Mouse (Mus musculus): ENCODE measurements around the gene Usp53. TPM values are rescaled to one million over a fixed set of nuclear protein-coding genes. Genes with fewer than 3 reads are reported as not detected.
A peak's percentile ranks its signal among the peaks of the same experiment; 100 is the strongest.

Gene Usp53
- 10 to 100 TPM in 2 of 3 experiments, 1 to 10 TPM in 1; 8.6 to 16.5 (median 12.3) TPM for polyA plus RNA-seq (2017; shearing (Covaris generic))

DNA sequence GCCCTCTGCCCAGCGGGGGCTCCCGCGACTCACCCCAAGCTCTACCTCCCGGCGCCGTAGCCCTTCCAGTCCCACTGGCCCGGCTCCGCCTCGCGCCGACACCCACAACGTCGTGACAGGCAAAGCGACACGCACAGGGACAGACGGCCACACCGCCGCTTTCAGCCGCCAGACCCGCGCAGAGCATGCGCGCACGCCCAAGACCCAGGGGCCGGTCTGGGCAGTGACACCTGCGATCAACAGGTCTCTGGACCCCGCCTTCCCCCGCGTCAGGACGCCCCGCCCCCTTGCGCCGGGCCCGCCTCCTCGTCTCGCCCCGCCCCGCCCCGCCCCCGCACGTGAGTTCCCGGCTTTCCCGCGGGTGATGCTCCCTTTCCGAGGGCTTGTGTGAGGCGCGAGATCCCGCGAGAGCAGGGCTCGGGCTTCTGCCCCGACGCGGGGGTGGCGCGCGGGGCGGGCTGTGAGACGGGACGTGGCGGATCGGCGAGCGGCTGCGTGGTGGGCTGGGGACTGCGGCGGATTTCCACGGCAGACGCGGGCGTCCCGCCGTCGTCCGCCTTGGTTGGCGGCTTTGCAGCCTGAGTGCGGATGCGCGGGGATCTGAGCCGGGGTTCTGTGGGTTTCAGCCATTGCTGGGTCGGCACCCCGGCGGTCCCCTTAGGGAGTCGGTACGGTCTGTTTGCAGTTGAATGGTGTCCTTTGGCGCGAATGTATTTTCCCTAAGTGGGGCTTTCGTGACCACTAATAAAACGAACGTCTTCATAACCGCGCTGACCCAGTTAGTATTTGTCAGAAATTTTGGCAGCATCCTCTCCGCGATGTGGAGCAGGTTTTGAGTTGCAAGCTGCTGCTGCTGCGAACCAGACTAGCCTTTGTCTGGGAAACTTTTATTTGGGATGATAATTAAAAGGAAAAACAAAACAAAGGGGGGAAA lies at the start of gene Usp53:
Gene Usp53, minus strand, starts transcription at position 262 of the 934 bp plus-strand sequence.
- peak; percentile 81 for ATAC-seq

DNA sequence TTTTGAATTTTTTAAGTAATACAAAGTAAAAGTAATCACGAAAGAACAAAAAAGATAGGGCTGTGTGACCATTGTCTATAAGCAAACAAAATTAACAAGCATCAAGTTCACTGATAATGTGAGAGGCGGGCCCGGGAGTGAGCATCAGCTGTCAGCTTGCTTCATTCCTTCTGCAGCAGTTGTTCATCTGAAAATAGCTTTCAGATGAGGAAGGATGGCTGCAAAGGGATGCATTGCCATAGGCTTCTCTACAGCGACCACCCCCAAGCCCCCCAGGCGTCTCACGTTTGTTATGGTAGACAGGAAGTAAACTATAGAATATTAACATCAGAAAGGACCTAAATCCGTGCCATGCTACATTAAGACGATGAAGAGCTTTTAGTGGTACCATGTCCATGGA lies 49.5 kb upstream of the Usp53 start:
- ATAC-seq = no peak

DNA sequence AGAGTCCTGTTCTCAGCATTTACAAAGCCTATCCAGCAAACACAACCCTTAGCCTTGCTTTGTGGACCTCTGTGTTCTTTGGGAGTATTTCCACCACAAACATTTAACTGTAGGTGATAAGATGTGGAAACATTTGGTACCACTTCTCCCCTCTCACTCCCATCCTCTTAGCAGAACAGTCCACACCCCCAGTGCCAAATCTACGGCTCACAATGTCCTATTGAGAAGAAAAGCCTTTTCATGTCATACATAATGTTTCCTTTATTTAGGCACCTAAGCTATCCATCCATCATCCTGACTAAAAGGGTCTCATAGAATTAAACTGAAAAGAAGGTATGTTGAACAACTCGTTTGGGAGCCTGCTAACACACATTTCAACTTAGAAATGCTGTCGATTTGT lies 41.3 kb upstream of the Usp53 start:
- ATAC-seq = no peak

DNA sequence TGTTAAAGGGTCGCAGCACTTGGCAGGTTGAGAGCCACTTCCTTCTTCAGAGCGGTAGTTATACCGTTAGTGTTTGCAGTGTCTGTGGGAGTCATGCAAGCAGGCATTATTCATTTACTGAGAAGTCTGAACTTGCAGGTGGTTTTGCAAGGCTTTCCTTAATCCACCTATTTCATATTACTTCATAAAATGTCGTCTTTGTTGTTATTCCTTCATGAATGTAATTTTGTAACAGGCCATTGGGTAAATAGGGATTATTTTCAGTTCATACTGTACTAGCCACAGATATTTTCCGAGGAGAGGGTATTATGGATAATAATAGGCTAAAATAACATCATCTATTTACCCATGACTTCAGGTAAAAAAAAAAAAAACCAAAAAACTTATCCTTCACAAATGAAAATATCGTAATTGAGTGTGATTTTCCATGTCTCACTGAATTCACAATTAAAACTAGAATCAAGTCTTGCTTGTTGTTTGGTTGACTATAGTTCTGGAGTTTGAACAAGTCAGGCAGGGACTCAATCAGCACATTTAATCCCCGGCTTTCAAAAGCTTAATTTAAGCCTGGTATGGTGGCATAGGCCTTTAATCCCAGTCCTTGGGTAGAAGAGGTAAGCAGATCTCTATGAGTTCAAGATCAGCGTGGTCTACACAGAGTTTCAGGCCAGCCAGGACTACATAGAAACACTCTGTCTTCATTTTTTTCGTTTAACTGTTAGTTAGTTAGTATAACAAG lies 40.4 kb upstream of the Usp53 start:
- no peak for ATAC-seq

DNA sequence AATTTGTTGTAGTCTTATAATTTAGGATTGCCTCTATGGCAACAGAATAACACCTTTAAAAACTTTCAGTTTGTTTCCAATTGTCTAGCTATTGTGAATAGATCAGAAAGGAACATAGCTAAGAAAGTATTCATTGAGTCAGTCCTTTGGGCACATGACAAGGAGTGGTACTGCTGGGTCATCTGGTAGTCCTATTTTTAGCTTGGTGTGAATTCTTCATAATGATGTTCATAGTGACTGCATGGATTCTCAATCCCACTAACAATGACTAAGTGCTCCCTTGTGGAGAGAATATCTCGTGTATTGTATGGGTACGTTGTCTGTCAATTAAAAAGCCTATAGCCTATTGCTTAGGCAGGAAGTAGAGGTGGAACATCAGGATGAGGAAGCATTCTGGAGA lies 34.5 kb upstream of the Usp53 start:
- ATAC-seq = no peak

DNA sequence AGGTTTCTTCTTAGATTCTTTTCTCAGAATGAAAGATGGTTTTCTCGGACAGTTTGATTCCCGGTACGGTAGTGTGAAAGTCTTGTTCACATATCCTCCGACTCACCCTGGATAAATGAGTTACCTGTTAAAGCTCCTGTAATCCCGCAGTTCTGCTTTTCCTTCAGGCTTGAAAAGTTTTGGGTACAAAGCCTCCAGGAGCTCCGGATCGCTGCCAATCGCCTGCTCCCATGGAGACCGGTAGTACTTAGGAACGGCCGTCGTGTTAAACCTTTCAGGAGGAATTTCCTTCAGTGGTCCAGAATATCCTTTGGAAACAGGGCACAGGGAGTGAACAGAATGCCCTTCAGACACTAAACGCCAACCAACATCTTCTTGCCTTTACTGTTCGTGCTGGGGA lies 29.2 kb upstream of the Usp53 start:
- no peak for ATAC-seq

DNA sequence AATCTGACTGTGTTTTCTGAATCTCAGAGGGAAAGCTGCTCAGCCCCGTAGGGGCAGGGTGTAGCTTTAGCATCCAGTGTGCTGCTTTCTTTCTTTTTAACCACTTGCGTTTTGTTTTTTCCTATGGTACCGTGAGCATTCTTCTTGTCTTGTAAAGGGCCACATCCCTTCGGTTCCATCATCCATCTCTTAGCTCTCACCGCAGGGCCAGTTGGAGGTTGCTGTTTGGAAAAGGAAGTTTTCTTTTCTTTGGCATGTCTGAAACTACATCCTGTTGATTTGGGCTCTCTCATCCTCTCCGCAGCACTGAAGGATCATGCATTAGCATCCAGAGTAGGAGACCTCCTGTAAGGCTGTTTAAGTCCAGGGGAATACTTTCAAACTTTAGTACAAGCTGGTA lies 25.1 kb upstream of the Usp53 start:
- no peak for ATAC-seq

DNA sequence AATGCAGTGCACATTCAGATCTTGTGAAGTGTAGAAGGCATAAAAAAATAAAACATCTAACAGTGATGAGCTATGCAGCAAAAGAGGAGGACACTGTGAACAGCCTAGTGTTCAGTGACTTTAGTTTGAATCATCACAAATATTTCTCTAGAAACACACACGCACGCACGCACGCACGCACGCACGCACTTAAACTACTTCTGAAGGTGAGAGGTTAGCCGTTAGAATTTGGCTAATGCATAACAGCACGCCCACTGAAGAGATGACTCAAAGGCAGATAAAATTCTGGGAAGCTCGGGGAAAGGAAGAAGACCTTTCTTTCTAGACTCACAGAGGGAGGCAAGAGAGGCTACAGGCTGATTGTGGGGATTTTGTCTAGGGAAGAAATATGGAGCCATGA lies 23.1 kb upstream of the Usp53 start:
- ATAC-seq = no peak

DNA sequence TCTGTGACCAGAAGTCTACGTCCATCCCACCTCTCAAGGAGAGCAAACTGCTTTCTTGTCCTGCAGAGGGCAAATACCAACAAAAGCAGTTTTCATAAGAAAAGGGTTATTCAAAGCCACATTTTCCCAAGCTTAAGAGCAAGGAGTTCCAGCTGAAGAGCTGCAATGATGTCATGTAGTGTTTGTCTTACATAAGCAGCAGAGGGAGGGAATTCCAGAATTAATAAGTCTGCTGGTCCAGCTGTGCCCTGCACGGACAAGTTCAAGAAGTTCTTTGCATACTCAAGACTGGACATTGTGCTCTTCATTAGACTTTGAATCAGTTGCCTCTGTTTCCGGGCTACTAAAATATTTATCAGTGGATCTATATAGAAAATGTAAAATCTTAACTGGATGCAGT lies 16.7 kb upstream of the Usp53 start:
- no peak for ATAC-seq

DNA sequence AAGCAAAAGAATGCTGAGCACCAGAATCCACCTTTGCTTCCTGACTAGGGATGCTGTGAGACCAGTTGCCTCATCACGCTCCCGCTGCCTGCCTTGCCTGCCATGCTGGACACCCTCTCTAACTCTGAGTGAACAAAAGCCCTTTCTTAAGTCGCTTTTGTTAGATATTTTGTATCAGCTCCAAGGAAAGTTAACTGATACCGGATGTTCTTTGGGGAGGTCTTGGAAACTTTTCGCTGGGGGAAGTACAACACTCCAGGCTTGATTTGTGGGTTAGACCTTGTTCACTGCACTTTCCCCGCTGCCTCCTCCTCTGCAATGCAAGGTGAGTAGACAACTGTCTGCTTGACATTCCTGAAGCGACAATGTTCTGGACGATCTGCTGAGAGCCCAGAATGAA lies 14.2 kb upstream of the Usp53 start:
- no peak for ATAC-seq

DNA sequence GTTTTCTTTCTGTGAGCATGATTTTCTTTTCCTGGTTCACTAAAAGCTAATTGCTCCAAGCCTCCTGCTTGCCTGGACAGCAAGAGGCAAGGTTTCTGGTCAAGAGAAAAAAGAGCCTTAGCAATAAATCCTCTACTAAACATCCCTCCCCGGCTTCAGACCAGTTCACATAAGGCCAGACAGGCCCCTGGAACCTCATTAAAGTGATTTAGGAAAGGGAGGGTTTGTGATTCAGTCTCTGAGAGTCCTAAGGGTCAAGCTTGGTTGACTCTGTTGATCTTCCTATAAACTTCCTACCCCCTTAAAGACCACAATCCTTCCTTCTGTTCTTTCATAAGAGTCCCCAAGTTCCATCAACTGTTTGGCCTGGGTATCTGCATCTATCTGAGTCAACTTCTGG lies 12.7 kb upstream of the Usp53 start:
- ATAC-seq = no peak

DNA sequence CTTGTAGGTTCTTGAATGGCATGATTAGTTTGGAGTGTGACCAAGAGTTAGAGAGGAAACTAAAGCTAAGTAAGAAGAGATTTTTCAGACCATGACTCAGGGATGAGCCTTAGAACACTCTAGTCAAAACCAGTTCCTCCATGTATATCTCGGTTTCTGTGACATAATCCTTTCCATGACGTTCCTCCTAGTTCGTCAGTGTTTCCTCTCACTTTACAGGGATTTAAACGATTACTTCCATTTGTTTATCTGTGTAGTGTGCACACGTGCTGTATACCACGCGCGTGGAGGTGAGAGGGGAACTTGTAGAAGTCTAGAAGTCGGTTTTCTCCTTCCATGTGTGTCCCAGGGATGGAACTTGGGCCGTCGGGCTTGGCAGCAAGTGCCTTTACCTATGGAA lies 2.6 kb upstream of the Usp53 start:
- ATAC-seq = no peak

DNA sequence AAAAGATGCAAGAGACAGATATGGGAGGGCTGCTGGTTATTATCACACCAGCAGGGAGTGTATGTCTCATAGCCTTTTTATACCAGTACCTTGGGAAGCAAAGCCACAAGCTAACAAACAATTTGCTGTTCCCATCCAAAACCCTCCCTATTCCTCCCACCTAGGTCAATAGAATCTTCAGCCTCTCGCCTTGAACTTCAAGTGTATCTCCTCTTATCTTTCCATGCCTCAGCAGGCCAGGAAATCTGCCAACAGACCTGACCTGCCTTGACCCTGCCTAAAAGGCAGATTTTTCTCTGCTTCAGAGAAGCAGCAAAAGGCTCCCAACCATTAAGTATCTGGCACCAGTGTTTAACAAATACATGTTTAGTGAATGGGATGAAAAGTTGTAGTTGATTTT lies 2.1 kb upstream of the Usp53 start:
- ATAC-seq = no peak

DNA sequence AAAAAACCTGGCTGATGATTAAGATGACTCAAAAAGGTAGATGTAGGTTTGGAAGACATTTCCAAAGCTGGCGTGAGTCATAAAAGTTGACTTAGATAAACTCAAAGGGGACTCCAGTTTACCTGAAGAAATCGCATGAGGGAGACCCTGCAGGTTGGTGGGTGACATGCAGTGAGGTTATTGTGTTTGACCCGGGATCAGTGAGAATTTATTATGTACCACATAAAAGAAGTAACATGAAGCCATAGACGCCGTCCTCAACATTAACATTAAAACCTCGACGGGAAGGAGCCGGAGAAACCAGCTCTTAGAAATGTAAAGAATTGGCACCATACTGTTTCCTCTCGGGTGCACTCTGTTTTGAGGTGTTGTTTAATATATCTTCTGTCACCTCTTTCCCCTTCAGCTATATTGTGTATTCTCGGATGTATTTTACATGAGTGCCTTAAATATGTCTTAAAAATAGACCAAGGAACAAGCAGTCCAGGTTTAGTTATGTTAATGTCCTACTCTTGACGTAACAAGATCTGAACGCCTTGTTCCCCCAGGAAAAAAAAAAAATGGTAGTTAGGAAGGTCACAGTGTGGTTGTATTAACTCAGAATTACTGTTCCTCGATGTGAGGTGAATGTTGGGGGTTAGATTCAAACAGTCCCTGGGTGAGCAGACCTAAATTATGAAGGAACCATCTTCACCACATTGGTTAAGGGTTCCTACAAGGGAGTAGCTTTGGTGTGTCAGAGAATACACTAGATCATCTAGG lies 1.1 kb upstream of the Usp53 start:
- ATAC-seq = no peak

DNA sequence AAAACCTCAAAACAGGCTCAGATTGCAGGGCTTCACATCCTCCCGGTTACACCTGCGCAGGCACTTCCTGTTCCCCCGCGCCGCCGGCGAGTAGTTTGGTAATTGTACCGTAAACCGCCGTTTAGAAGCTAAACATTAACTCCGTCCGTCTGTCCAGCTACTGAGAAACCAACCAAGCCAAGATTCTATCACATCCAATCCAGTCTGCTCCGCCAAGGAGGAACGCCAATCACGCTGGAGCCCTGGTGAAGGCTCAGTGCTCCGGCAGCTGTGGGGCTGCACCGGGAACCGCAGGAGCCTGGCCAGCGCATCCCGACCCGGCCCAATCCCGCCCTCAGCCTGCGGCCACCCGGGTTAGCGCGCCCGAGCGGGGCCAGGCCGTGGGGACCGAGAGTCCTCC lies 461 bp downstream of the Usp53 start:
- peak; percentile 56 for ATAC-seq

DNA sequence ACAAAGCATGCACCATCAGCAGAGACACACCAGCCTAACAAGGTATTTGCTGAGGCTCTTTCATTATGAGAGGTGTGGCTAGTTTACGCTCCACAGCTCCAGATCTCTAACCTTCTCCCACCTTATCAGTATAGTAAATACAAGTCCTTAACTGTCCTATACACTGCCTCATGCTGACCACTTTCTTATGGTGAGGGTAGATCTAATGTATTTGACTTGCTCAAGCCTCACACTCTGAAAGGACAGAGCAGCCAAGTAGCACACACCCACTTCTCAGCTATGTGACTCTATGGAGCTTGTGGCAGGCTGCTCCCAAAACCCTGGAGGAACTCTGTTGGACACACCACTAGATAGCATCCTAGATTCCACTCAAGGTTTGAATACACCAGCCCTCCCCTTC lies 8.3 kb downstream of the Usp53 start:
- no peak for ATAC-seq

DNA sequence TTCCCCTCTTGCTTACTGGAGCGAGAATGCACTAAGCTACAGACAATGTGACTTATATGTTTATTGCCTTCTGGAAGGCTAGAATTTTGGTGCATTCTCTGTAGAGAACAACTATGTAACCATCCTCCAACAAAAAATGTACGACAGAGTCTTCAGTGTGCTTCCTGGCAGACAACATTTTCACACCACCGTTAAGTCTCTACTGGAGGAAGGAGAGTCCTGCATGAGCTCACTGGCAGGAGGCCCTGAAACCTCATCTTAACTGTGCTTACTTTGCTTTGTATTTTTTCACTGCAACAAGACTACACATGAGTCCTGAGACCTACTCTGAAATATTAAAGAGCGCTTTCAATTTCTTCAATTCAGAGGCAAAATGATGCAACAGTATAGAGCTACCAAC lies 8.9 kb downstream of the Usp53 start:
- no peak for ATAC-seq

DNA sequence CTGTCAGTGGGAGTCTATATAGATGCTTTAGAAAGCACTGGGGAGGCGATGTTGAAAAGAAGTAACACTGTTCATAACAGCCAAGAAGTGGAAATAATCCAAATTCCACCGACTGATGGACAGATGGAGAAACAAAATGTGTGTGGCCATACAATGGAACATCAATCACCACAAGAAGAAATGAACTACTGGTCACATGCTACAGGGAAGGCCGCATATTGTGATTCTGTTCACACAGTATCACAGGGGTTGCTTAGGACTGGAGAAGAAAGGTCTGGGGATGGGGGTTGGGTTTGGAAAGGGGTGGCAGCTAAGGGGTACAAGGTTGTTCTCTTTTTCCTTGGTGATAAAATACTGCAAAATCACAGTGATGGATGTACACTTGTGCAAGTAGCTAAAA lies 9.5 kb downstream of the Usp53 start:
- no peak for ATAC-seq

DNA sequence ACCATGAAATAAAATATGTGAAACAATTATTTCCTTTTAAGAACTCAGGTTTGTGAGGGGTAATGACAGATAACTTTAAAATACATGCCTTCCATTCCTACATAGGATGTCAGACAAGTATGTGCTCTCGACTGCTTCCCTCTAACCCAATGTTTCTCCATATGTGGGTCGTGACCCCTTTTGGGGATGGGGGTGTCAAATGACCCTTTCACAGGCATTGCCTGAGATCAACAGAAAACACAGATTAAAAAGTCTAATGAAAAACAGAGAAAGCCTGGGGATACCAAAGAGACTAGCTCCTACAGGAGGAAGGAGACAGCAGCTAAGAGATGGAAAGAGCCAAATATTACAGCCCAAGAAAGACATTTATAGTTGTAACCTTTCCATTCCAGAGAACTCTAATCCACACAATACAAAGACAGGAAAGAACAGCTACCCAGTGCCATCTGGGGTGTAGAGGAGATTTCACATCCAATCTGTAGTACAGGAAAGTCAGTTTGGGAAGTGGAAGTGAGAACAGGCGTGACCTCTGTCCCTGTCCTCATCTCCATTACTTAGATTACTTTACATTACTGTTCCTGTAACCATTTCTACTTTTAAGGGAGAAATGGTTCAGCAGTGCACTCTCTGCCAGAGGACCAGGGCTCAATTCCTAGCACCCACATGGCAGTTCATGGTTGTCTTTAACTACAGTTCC lies 12.0 kb downstream of the Usp53 start:
- ATAC-seq = no peak

DNA sequence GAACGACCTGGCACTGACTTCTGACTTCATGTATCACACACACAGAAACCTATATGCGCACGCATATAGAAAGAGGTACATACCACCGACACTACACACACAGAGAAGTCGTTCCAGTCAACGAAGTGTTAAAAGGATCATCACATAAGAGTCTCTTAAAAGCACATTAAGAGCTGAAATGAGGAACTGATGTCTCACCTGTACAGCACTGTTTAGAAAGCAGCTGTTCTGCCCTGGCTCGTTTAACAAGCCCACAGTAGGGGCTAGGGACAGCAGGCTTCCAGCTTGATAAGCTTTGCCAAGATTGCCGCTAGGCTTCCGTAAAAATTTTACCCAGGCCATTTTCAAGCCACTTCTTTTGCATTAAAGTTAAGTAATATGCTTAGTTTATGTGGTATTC lies 15.9 kb downstream of the Usp53 start:
- ATAC-seq = no peak

DNA sequence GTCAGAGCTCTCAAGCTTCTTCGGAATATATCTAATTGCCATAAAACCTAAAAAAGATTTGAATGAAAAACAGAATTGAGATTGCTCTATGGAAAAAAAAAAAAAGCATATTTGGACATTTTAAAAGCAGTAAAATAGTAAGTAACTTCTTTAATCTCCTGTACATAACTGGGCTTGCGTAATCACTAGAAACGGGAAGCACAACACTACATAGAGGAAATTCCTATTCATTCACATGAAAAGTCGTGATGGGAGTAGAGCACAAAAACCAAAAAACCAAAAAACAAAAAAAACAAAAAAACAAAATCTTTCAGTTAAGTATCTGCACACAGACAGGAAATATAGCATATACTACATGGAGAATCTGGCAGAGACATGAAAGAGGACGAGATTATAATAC lies 20.0 kb downstream of the Usp53 start:
- ATAC-seq = no peak

DNA sequence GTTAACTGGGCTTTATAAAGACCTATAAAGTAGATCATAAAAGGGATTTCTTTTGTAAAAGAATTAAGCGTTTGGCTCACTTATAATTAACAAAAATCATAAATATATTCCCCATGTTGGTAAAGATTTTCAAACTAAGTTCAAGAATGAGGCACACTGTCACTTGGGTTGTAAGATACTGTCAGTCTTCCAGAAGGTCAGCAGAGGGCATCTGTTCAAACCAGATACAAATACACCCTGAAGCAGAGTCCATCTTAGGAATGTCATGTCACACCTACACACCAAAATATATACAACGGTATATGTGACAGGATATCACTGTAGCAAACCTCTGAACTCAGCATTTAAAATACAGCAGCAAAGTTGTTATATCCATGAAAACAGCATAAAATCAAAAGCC lies 34.2 kb downstream of the Usp53 start:
- no peak for ATAC-seq
